Mouse (Mus musculus): ENCODE data around the gene Slco6d1. TPM values are rescaled to one million over a fixed set of nuclear protein-coding genes. Genes with fewer than 3 reads are reported as not detected.
"Not testable (repeated sequence)": the region's sequence is repeated elsewhere in the genome, so short reads cannot be mapped to it uniquely, and the experiment has no call there.

Gene Slco6d1
- not detected for total RNA-seq (2021)
- long read RNA-seq, experiment 1, result 0 reads
- long read RNA-seq, experiment 2, result 0 reads

DNA sequence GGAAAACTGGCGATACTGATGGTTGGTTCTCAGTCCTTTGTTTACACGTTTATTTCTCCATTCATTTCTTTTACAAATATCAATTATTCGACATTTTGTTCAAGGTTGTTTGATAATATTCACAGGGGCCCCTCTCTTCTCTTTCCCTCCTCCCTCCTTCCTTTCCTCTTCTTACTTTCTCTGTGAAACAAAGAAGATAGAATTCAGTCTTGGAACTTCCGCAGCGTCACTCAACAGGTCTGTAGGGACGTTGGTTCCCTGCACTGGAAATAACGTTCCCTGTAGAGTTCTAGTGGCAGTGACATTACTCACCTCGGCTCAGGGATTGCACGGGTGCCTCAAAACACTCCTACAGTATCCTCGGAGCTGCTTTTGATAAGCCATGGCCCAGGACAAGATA, at the start of gene Slco6d1:
Gene Slco6d1 (plus strand): TSS at position 301 of the 400 bp plus-strand sequence.
- no peak for DNase-seq (ENCODE audit: low spot score in 2 of 2)

GRCm38 (mm10) chr1:98392001-98392400, 28.9 kb upstream of the Slco6d1 start:
- no peak for DNase-seq (ENCODE audit: low spot score in 2 of 2)

GRCm38 (mm10) chr1:98447929-98448328, 27.0 kb downstream of the Slco6d1 start:
- DNase-seq (ENCODE audit: low spot score in 2 of 2), result no peak

GRCm38 (mm10) chr1:98459224-98459623, 38.3 kb downstream of the Slco6d1 start:
- DNase-seq (ENCODE audit: low spot score in 2 of 2), result not testable (repeated sequence)

GRCm38 (mm10) chr1:98476381-98476780, 55.5 kb downstream of the Slco6d1 start:
- DNase-seq (ENCODE audit: low spot score in 2 of 2), result not testable (repeated sequence)

DNA sequence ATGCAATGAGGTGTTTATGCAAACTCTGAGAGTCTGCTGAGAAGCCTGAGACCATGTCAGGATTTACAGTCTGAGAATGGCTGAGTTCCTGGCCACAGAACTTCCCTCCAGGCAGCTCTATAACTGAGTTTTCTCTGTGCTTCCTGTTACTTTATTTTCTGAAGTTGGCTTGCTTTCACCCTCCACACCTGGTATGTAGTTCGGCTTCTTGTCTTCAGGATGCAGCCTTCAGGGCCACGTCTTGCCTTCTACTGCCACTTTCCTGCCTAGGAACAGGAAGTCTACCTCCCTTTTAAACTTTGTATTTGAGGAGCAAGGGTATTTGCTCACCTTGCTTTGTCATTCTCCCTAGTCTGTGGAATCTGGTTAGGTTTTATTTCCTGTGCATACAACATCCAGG, 58.3 kb downstream of the Slco6d1 start:
- no peak for DNase-seq (ENCODE audit: low spot score in 2 of 2)

GRCm38 (mm10) chr1:98505982-98506381, 85.1 kb downstream of the Slco6d1 start:
- no peak for DNase-seq (ENCODE audit: low spot score in 2 of 2)

- DNase-seq (ENCODE audit: low spot score in 2 of 2), result no peak
These were observed 102.1 kb downstream of the Slco6d1 start for GRCm38 (mm10) chr1:98522977-98523376.

GRCm38 (mm10) chr1:98523537-98523936, 102.6 kb downstream of the Slco6d1 start:
- DNase-seq (ENCODE audit: low spot score in 2 of 2), result no peak

DNA sequence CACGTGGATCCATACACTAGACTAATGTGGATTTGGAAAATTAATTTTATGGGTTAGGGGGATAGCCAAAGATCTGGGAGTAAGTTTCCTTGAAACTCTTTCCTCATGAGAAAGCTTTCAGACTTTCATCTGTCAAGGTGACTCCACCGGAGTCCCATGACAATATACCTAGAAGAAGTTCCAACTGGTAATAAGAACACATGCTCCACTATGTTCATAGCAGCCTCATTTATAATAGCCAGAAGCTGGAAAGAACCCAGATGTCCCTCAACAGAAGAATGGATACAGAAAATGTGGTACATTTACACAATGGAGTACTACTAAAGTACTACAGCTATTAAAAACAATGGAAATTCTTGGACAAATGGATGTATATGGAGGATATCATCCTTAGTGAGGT, 107.4 kb downstream of the Slco6d1 start:
- DNase-seq (ENCODE audit: low spot score in 2 of 2), result not testable (repeated sequence)

DNA sequence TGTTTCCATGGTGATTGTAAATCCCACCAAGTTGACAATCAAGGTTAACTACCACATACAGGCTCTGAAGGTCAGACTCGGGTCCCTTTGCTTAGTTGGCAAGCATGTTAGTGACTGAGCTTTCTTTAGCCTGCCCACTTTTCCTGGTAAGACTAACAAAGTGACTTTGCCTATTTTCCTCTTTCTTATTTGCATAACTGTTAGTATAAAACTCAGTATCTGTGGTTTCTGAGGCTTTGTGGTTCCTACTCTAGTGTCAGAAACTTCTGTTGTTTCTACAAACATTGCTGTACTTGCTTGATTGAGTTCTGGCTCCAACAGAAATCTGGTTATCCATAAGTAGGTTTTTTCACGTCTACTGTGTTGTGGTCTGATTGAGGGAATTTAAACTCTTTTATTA, 124.4 kb downstream of the Slco6d1 start:
- no peak for DNase-seq (ENCODE audit: low spot score in 2 of 2)

DNA sequence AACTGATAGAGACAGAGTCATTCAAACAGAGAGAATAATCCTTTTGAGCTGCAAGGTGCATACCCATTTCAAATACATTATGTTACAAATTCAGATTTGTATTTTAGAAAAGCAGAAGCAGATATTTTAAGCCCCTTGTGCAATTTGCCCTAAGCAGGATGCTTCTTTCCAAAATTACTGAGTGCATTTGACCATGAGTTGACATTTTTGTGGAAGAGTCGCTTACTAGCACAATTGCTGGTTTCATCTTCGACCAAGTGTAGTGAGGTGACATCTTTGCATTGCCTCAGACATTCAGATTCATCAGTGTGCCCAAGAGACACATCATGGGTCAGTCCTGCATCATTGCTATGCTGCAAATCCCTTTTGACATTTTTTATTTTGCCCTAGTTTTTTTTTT, 133.5 kb downstream of the Slco6d1 start:
- no peak for DNase-seq (ENCODE audit: low spot score in 2 of 2)

DNA sequence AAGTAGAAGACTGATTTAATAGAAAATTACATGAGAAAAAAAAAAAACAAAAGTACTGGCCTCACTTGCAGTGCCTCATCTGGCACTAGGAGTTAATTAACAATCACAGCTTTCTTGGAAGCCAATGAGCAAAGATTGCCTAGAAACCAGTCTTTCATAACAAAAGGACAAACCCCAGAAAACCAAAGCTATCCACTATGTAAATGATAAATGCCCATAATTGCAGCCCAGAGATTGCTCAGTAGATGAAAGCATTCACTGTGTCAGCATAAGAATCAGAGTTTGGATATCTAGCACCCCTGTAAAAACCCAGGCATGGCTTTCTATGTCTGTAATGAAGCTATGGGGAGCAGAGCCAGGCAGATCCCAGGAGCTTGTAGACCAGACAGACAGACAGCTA, 144.8 kb downstream of the Slco6d1 start:
- no peak for DNase-seq (ENCODE audit: low spot score in 2 of 2)

Small RNA genes lying within 50 kb of the gene (microRNA-seq; reads per million reads assigned to microRNA genes)
- gene Gm26134, result not detected
